Mouse (Mus musculus): ENCODE measurements around the gene D030056L22Rik. TPM values are rescaled to one million over a fixed set of nuclear protein-coding genes. Genes with fewer than 3 reads are reported as not detected.
"Not testable (repeated sequence)": the region's sequence is repeated elsewhere in the genome, so short reads cannot be mapped to it uniquely, and the experiment has no call there.

The D030056L22Rik gene
- polyA plus RNA-seq, 1 experiment from 2014 or later: 82.2 TPM

GRCm38 (mm10) chr19:18695116-18695515 lies 17.9 kb upstream of the D030056L22Rik start:
- Histone ChIP-seq H3K27me3 (no peaks in the 10 kb centered on the region), H3K27ac (no peak overlapping the region), H3K4me1 (no peaks in the 10 kb centered on the region), H3K9me3 (replicated peaks) (no peaks in the 10 kb centered on the region), H3K4me3 (no peak overlapping the region), H3K4me2 (no peak overlapping the region), H3K9ac (no peak overlapping the region), H3K36me3 (ENCODE audit: poor library complexity, severe bottlenecking) (peaks cover 10% of the 10 kb centered on the region)
- 95% methylated on average over 3 of the region's 3 CpGs for WGBS
- no peak for ATAC-seq

GRCm38 (mm10) chr19:18695552-18695951 lies 17.4 kb upstream of the D030056L22Rik start:
- 96% methylated on average over 1 of the region's 1 CpGs for WGBS
- Histone ChIP-seq H3K4me1 (no peaks in the 10 kb centered on the region), H3K4me3 (no peak overlapping the region), H3K9me3 (replicated peaks) (no peaks in the 10 kb centered on the region), H3K27ac (no peak overlapping the region), H3K9ac (no peak overlapping the region), H3K27me3 (no peaks in the 10 kb centered on the region), H3K4me2 (no peak overlapping the region), H3K36me3 (ENCODE audit: poor library complexity, severe bottlenecking) (peaks cover 10% of the 10 kb centered on the region)
- no peak for ATAC-seq

GRCm38 (mm10) chr19:18708101-18708500 lies 4.9 kb upstream of the D030056L22Rik start:
- H3K4me3 ChIP-seq: no peak overlapping the region
- no peak for ATAC-seq
- H3K4me1 ChIP-seq: no peaks in the 10 kb centered on the region
- no peak overlapping the region for H3K9ac ChIP-seq
- H3K9me3 ChIP-seq (replicated peaks): no peaks in the 10 kb centered on the region
- no peaks in the 10 kb centered on the region for H3K27me3 ChIP-seq
- no peak overlapping the region for H3K27ac ChIP-seq
- H3K36me3 ChIP-seq (ENCODE audit: poor library complexity, severe bottlenecking): no peaks in the 10 kb centered on the region
- no peak overlapping the region for H3K4me2 ChIP-seq

- H3K4me1 ChIP-seq: peaks cover 24% of the 10 kb centered on the region
- WGBS: 48% methylated on average over 6 of the region's 6 CpGs
- no peak for ATAC-seq
Observed at GRCm38 (mm10) chr19:18710903-18711302, 2.1 kb upstream of the D030056L22Rik start.

GRCm38 (mm10) chr19:18711589-18711988 lies 1.4 kb upstream of the D030056L22Rik start:
- H3K27me3 ChIP-seq: no peaks in the 10 kb centered on the region
- no peaks in the 10 kb centered on the region for H3K36me3 ChIP-seq (ENCODE audit: poor library complexity, severe bottlenecking)
- WGBS: 94% methylated on average over 9 of the region's 9 CpGs
- no peak overlapping the region for H3K4me2 ChIP-seq
- no peak overlapping the region for H3K27ac ChIP-seq
- peaks cover 27% of the 10 kb centered on the region for H3K4me1 ChIP-seq
- no peaks in the 10 kb centered on the region for H3K9me3 ChIP-seq (replicated peaks)
- H3K9ac ChIP-seq: no peak overlapping the region
- no peak for ATAC-seq
- H3K4me3 ChIP-seq: no peak overlapping the region

More at GRCm38 (mm10) chr19:18710903-18711302, 2.1 kb upstream of the D030056L22Rik start:
- H3K9ac ChIP-seq: no peak overlapping the region
- no peaks in the 10 kb centered on the region for H3K27me3 ChIP-seq
- H3K27ac ChIP-seq: no peak overlapping the region
- no peak overlapping the region for H3K4me3 ChIP-seq
- H3K4me2 ChIP-seq: no peak overlapping the region
- H3K36me3 ChIP-seq (ENCODE audit: poor library complexity, severe bottlenecking): no peaks in the 10 kb centered on the region
- H3K9me3 ChIP-seq (replicated peaks): no peaks in the 10 kb centered on the region

- no peak for ATAC-seq
- WGBS: 57% methylated on average over 16 of the region's 16 CpGs
- H3K4me1 ChIP-seq: peaks cover 27% of the 10 kb centered on the region
- no peaks in the 10 kb centered on the region; the same call in 1 of the 2 replicates for H3K36me3 ChIP-seq (ENCODE audit: poor library complexity, severe bottlenecking)
- H3K27me3 ChIP-seq: no peaks in the 10 kb centered on the region
- H3K9me3 ChIP-seq (replicated peaks): no peaks in the 10 kb centered on the region
- peak overlapping the region; percentile 93 for H3K4me3 ChIP-seq
- peak overlapping the region; percentile 87 for H3K4me2 ChIP-seq
- peak overlapping the region; percentile 95 for H3K27ac ChIP-seq
- H3K9ac ChIP-seq: peak overlapping the region; percentile 91
Observed at GRCm38 (mm10) chr19:18712153-18712865, 684 bp upstream of the D030056L22Rik start.

- H3K4me2 ChIP-seq: peak overlapping the region; percentile 87
- not testable (repeated sequence) for H3K27me3 ChIP-seq; H3K9me3 ChIP-seq (replicated peaks); H3K36me3 ChIP-seq (ENCODE audit: poor library complexity, severe bottlenecking)
- H3K9ac ChIP-seq: peak overlapping the region; percentile 91
- H3K27ac ChIP-seq: peak overlapping the region; percentile 95
- peak; percentile 74 for ATAC-seq
- H3K4me1 ChIP-seq: peaks cover 27% of the 10 kb centered on the region
- peak overlapping the region; percentile 93 for H3K4me3 ChIP-seq
- whole genome bisulfite sequencing: under 1% methylated on average over 46 of the region's 46 CpGs
Observed at GRCm38 (mm10) chr19:18713357-18713756, 364 bp downstream of the D030056L22Rik start.

GRCm38 (mm10) chr19:18716374-18716773 lies 3.4 kb downstream of the D030056L22Rik start:
- H3K27ac ChIP-seq: no peak overlapping the region
- no peak overlapping the region for H3K9ac ChIP-seq
- peaks cover 9% of the 10 kb centered on the region for H3K36me3 ChIP-seq (ENCODE audit: poor library complexity, severe bottlenecking)
- no peaks in the 10 kb centered on the region for H3K9me3 ChIP-seq (replicated peaks)
- no peaks in the 10 kb centered on the region for H3K27me3 ChIP-seq
- H3K4me3 ChIP-seq: no peak overlapping the region
- H3K4me2 ChIP-seq: no peak overlapping the region
- ATAC-seq: no peak
- H3K4me1 ChIP-seq: peaks cover 27% of the 10 kb centered on the region
- WGBS: 50% methylated on average over 1 of the region's 1 CpGs

- Histone ChIP-seq H3K9ac (no peak overlapping the region), H3K4me2 (no peak overlapping the region), H3K27me3 (no peaks in the 10 kb centered on the region), H3K9me3 (replicated peaks) (no peaks in the 10 kb centered on the region), H3K4me1 (peaks cover 8% of the 10 kb centered on the region), H3K4me3 (no peak overlapping the region), H3K36me3 (ENCODE audit: poor library complexity, severe bottlenecking) (peaks cover 9% of the 10 kb centered on the region), H3K27ac (no peak overlapping the region)
- WGBS: 91% methylated on average over 3 of the region's 3 CpGs
- no peak for ATAC-seq
Observed at GRCm38 (mm10) chr19:18720337-18720736, 7.3 kb downstream of the D030056L22Rik start.

GRCm38 (mm10) chr19:18725186-18725585 lies 12.2 kb downstream of the D030056L22Rik start:
- H3K9ac ChIP-seq: no peak overlapping the region
- no peak overlapping the region for H3K4me3 ChIP-seq
- H3K36me3 ChIP-seq (ENCODE audit: poor library complexity, severe bottlenecking): no peaks in the 10 kb centered on the region
- WGBS: 86% methylated on average over 2 of the region's 2 CpGs
- no peaks in the 10 kb centered on the region for H3K4me1 ChIP-seq
- ATAC-seq: no peak
- no peak overlapping the region for H3K27ac ChIP-seq
- H3K27me3 ChIP-seq: no peaks in the 10 kb centered on the region
- no peaks in the 10 kb centered on the region for H3K9me3 ChIP-seq (replicated peaks)
- no peak overlapping the region for H3K4me2 ChIP-seq

- Histone ChIP-seq H3K27me3 (no peaks in the 10 kb centered on the region), H3K4me3 (no peak overlapping the region), H3K9me3 (replicated peaks) (no peaks in the 10 kb centered on the region), H3K4me2 (no peak overlapping the region), H3K9ac (no peak overlapping the region), H3K4me1 (no peaks in the 10 kb centered on the region), H3K36me3 (ENCODE audit: poor library complexity, severe bottlenecking) (no peaks in the 10 kb centered on the region), H3K27ac (no peak overlapping the region)
- ATAC-seq: no peak
- 84% methylated on average over 7 of the region's 7 CpGs for WGBS
Observed at GRCm38 (mm10) chr19:18730255-18730654, 17.3 kb downstream of the D030056L22Rik start.

- Histone ChIP-seq H3K36me3 (ENCODE audit: poor library complexity, severe bottlenecking) (no peaks in the 10 kb centered on the region), H3K4me1 (no peaks in the 10 kb centered on the region), H3K9ac (no peak overlapping the region), H3K4me2 (no peak overlapping the region), H3K27me3 (no peaks in the 10 kb centered on the region), H3K9me3 (replicated peaks) (no peaks in the 10 kb centered on the region), H3K4me3 (no peak overlapping the region), H3K27ac (no peak overlapping the region)
- no peak for ATAC-seq
- 66% methylated on average over 7 of the region's 7 CpGs for WGBS
Observed at GRCm38 (mm10) chr19:18731077-18731476, 18.1 kb downstream of the D030056L22Rik start.

- Histone ChIP-seq H3K4me3 (no peak overlapping the region), H3K9ac (no peak overlapping the region), H3K27ac (no peak overlapping the region), H3K27me3 (no peaks in the 10 kb centered on the region), H3K9me3 (replicated peaks) (no peaks in the 10 kb centered on the region), H3K4me1 (no peaks in the 10 kb centered on the region), H3K36me3 (ENCODE audit: poor library complexity, severe bottlenecking) (no peaks in the 10 kb centered on the region), H3K4me2 (no peak overlapping the region)
- 93% methylated on average over 4 of the region's 4 CpGs for WGBS
- no peak for ATAC-seq
Observed at GRCm38 (mm10) chr19:18735901-18736300, 22.9 kb downstream of the D030056L22Rik start.
